Mouse (Mus musculus): Measurements from ENCODE around the gene Gnao1. TPM values are rescaled to one million over a fixed set of nuclear protein-coding genes. Genes with fewer than 3 reads are reported as not detected.

Gene Gnao1
- total RNA-seq, 2 experiments from 2014 or later: 26.6 to 27.0 TPM

DNA sequence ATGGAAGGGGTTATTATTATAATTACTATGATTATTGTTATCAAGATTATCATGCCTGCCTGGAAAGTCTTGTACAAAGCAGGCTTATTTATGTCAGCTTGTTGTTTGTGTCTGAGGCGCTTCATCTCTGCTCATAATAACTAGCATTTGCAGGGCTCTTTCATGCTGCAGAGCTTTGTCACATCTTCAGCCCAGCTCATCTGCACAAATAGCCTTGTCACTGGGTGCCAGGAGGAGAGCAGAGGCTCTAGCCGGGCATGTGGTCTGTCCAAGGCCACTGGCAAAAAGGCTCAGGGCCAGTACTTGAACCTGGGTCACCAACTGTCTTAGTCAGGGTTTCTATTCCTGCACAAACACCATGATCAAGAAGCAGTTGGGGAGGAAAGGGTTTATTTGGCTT lies 123.5 kb downstream of the Gnao1 start:
- no peak for DNase-seq
- intact Hi-C loops (cut with DNase I): loop anchor here (1.0 to 2.0 kb wide), 3 partner anchors 122 to 341 kb away; no protein-coding TSS in a partner anchor

- intact Hi-C loops (cut with DNase I): no loop called here
- DNase-seq: no peak
Measured at GRCm38 (mm10) chr8:93938193-93938592, 128.4 kb downstream of the Gnao1 start.

DNA sequence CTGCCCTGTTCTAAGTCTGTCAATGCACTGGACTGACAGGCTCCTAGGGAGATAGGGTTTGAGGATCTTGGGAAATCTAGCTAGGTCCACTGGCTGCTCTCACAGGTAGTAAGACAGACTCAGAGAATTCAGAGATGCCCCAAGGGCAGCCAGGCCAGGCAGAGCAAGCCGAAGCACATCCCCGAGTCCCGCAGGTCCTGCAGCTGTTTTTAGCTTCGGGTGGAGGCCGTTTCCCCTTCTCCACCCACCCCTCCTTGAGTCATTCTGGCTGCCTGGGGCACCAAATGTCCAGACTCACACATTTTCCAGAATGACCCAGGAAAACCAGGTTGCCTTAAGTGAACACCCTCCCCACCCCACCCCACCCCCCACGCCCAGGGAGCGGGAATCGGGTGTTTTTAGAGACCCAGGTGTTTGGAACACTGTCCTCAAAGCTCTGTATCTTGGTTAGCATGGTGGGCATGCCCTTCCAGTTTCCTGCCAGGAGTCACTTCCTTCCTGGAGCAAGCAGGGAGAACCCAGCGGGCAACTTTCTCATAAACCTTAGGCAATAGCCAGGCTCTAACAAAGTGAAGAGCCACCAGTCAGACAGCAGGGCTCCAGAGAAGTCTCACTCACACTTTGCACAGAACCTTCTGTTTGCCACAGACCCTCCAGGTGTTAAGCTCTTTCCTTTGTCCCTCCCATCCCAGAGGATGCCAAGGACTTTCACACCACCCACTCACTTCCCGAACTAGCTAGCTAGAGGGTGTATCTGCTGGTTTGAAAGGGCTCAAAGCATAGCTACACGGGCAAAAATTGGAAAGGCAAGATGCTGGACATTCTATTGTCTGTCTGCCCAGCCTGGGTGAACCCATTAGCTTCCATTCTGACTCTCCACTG lies 131.0 kb downstream of the Gnao1 start:
- DNase-seq: no peak
- intact Hi-C loops (cut with DNase I): no loop called here

- intact Hi-C loops (cut with DNase I): no loop called here
- no peak for DNase-seq
Measured at GRCm38 (mm10) chr8:93941636-93942054, 131.9 kb downstream of the Gnao1 start.

- intact Hi-C loops (cut with DNase I): no loop called here
- no peak for DNase-seq
Measured at GRCm38 (mm10) chr8:93945781-93946180, 136.0 kb downstream of the Gnao1 start.

GRCm38 (mm10) chr8:93946397-93946796 lies 136.6 kb downstream of the Gnao1 start:
- intact Hi-C loops (cut with DNase I): no loop called here

GRCm38 (mm10) chr8:93950133-93950532 lies 140.4 kb downstream of the Gnao1 start:
- intact Hi-C loops (cut with DNase I): no loop called here
- DNase-seq: no peak

More at GRCm38 (mm10) chr8:93946397-93946796, 136.6 kb downstream of the Gnao1 start:
- DNase-seq: no peak

GRCm38 (mm10) chr8:93952511-93952910 lies 142.7 kb downstream of the Gnao1 start:
- intact Hi-C loops (cut with DNase I): no loop called here

DNA sequence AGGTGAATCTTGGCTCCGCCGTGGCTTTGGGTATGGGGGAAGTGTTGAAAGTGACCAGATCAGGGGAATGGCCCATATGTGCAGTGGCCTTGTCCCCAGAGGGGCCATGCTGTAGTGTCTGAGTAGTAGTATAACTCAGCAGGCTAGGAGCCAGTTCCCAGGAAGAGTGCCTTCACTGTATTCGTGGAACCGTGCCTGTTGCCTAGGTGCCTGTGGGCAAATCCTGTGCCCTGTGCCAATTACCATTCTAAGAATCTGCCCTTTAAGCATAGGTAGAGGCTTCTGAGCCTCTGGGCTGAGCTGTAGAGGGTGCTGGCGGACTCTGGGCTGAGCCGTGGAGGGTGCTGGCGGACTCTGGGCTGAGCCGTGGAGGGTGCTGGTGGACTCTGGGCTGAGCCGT lies 148.6 kb downstream of the Gnao1 start:
- no peak for DNase-seq
- intact Hi-C loops (cut with DNase I): no loop called here

More at GRCm38 (mm10) chr8:93952511-93952910, 142.7 kb downstream of the Gnao1 start:
- no peak for DNase-seq

DNA sequence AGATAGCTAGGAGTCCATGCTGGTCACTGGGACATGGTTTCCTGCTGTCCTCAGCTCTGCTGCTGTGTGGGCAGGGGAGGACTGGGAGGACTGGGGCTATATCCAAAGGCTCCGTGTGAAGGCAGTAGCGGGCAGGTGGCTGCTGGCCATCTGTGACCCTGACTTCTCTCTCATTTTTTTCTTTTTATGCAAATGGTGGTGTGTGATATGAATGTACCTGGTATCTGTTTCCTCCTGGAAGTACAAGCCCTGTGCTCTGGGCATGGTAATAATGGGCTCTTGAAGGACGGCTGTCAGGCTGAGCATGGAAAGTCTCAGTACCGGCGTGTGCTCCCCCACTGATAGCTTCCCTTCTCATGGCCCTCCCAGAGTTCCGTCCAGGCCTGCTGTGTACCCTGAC lies 151.1 kb downstream of the Gnao1 start:
- intact Hi-C loops (cut with DNase I): no loop called here
- DNase-seq: no peak

DNA sequence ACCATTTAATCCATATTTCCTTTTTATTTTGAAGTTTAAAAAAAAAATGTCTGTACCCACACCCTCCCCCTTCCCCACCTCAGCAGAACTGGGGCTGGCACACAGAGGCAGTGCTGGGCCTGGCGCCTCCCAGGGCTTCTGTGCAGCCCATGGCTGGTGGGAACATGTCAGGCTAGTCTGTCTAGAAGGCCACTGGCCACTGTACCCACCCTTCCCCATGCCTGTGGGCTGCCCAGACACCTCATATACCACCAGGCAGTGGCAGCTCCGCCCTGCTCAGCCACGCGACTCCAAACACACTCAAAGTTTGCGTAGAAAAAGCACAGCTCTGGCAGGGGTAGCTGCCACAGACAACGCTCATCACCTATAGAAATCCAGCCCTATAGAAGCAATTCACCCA lies 158.5 kb downstream of the Gnao1 start:
- intact Hi-C loops (cut with DNase I): no loop called here
- no peak for DNase-seq

GRCm38 (mm10) chr8:93969626-93970340 lies 160.0 kb downstream of the Gnao1 start:
- no peak for DNase-seq
- intact Hi-C loops (cut with DNase I): no loop called here

DNA sequence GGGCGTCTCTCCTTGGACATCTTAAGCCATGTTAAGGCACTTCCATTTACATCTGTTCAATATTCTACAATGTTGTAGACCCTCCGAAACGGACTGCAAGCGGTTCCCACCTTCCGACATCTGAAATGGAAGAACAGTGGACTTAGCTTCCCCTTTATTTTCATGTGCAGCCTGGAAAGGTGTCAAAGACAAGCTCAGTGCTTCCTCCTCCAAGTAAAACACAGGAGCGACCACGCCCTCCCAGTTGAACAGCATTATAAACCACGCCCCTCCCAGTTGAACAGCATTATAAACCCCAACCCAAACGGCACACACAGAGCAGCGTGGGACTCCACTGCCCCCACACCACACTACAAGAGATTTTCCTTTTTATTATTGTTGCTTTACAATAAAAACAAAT lies 161.7 kb downstream of the Gnao1 start:
- intact Hi-C loops (cut with DNase I): no loop called here
- no peak for DNase-seq

- intact Hi-C loops (cut with DNase I): no loop called here
- DNase-seq: no peak
Measured at GRCm38 (mm10) chr8:93972211-93972610, 162.4 kb downstream of the Gnao1 start.

- DNase-seq: no peak
- intact Hi-C loops (cut with DNase I): no loop called here
Measured at GRCm38 (mm10) chr8:93972971-93973734, 163.4 kb downstream of the Gnao1 start.

DNA sequence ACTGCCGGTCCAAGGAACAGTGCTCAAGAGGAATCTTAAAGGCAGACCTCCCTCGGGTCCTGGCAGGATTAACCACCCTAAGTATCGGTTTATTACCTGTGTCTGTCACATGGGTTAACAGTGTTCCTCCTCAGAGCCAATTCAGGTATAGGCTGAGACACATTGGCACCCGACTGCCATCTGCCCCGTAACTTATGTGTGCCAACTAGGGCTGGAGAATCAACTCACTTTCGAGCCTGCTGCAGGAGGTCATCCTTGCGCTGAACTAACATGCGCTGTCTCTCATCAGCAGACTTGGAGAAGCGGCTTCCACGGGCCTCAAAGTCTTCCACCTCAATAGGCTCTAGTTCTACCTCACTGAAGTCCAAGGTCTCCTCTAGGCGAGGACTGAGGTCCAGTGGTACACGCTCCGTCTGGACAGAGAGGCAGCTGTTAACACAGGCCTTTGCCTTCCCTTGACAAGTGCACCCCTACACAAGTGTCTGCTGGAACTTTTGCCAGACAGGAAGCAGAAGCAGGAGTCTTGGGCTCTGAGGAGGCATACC lies 164.1 kb downstream of the Gnao1 start:
- intact Hi-C loops (cut with DNase I): no loop called here
- no peak for DNase-seq

DNA sequence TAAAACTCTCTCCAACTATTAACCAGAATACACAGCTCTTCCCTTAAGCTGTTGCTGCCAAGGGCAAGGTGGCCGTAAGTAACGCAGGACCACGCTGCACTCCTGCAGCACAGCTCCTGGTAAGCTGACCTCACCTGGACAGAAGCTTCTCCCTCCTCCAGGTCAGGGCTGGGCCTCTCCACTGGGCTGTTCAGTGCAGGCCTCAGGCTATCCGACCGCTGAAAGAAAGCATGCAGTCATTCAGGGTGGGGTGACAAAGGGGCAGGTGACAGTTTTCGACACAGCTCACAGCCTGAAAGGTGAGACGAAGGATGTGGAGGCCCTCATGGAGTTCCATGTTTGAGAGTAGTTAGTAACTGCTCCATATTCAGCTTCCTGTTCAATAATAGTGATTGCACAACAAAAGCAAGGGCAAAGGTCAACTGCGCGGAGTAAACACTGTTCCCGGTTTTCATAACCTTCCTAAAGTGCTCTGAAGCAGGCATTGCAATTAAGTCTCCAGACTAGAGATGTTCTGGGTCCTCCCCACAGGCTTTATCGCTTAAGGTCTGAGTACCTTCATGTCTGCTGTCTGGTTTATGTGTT lies 164.9 kb downstream of the Gnao1 start:
- no peak for DNase-seq
- intact Hi-C loops (cut with DNase I): no loop called here

- DNase-seq: no peak
- intact Hi-C loops (cut with DNase I): no loop called here
Measured at GRCm38 (mm10) chr8:93975358-93975757, 165.6 kb downstream of the Gnao1 start.

- no peak for DNase-seq
- intact Hi-C loops (cut with DNase I): no loop called here
Measured at GRCm38 (mm10) chr8:93976446-93977211, 166.9 kb downstream of the Gnao1 start.

DNA sequence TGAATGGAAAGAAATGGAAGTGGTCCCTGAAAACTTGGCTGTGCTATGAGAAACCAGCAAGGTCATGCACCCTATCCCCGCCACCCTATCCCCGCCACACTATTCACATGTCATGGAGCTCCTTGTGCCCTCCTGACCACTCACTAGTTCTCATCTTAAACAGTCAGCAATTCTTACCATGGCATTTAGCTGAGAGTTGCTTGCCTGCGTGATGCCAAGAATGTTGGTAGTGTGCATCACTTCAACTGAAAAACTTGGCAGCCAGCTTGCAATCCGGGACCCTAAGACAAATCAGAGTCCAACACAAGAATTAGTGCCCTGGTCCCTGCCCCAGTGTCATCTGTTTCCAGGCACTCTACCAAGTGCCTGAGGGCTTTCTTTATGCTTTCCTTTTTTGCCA lies 170.4 kb downstream of the Gnao1 start:
- DNase-seq: no peak
- intact Hi-C loops (cut with DNase I): no loop called here

Data from heart, postnatal 36 days (tissue).